Mouse (Mus musculus) liver, embryonic 14.5 days (tissue): Measurements from ENCODE around the gene Plac9b.
"Not testable (repeated sequence)": the region's sequence is repeated elsewhere in the genome, so short reads cannot be mapped to it uniquely, and the experiment has no call there.

Source experiments
- CTCF ChIP-seq: IDR thresholded peaks from 2 replicates; pipeline ENCODE4 v1.5.1; 2016; ENCODE audit warnings: antibody characterized with exemption, low read depth, control low read depth
- EP300 ChIP-seq: IDR thresholded peaks from 2 replicates; pipeline ENCODE4 v1.6.1; 2016; ENCODE audit warnings: antibody characterized with exemption, low read depth

DNA sequence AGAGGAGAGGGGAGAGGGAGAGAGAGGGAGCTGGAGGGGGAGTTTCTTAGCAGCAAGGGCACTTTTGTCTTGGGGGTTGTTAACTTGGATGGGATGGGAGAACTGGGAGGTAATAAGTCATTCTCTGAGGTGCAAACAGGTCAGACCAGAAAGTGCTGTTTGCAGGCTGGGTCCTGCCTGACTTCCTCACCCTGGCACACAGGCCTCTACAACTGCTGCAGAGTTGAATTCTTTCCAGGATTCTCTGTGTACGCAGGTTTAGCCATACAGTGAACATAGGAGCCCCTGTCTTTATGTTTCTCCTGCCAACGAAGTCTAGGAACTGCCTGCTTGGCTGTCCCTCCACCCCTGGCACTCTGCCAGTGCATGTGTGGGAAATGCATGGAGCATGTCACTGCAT is 35.2 kb downstream of the Plac9b start:
- TF ChIP-seq CTCF, EP300: not testable (repeated sequence)
